Mouse (Mus musculus): ENCODE data around the gene Syne1. TPM values are rescaled to one million over a fixed set of nuclear protein-coding genes. Genes with fewer than 3 reads are reported as not detected.

The Syne1 gene
- total RNA-seq, 2 experiments from 2014 or later: 30.1 to 36.5 TPM

DNA sequence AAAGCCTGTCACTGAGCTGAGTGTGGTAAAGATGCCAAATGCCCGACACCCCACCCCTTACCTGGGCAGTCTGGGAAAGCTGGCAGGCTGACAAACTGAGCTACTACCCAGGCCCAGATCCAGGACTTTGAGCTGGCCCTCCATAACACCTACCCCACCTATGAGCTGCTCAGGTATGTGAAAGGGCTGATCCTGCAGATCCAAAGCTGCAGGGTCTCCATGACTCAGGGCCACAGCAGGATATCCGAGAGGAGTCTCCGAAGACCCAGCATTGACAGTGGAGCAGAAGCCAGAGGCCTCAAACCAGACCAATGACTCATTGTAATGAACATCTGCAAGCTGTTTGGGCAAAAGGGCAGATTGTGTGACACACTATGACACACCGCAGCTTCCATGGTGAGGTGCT lies 369.5 kb downstream of the Syne1 start:
- no peak for ATAC-seq (replicated peaks; ENCODE audit: low FRiP score, low TSS enrichment, poor library complexity, severe bottlenecking)

DNA sequence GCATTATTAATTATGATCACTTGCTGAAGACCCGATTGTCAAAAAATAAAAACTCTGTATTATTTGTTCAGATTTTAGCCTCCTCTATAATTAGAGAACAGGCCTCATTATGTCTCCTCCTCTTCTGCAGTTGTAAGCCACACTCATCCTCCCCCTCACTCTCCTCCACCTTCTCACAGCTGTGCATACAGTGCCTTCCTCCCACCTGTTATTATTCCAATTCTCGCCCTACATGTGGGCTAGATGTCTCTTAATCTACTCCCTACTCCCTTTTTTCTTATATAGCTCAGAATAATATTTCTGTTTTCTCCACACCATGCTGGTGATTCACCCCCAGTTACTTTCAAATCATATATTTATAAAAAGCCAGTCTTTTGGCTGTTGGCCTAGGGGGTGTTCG lies 371.4 kb downstream of the Syne1 start:
- ATAC-seq (replicated peaks; ENCODE audit: low FRiP score, low TSS enrichment, poor library complexity, severe bottlenecking): no peak

DNA sequence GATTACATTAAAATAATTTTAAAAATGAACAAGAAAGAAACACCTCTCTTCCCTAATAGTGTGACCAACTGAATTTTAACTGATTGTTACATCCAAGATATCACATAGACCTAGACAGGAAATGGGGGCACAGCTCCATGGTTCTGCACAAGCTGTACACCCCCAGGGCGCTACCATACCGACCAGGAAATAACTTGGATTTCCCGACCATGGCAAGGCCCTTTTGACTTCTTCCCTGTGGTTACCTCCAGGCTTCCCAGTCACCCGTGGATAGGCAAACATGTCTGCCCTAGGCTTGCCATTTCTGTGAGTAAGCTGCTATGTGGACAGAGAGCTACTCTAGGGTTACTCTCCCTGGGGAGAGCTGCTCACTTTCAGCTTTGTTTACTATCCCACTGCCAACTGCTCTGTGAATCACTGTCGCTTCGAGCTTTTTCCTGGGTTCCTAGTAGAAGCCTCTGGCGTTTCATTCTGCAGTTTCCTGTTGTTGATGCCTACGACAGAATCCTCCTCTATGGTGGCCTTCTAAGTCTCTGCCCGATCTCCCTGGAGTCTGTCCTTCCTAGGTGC lies 373.8 kb downstream of the Syne1 start:
- ATAC-seq (replicated peaks; ENCODE audit: low FRiP score, low TSS enrichment, poor library complexity, severe bottlenecking): no peak

GRCm38 (mm10) chr10:5176371-5176770 lies 374.9 kb downstream of the Syne1 start:
- ATAC-seq (replicated peaks; ENCODE audit: low FRiP score, low TSS enrichment, poor library complexity, severe bottlenecking): 0 out of 2 replicates have a peak, but pooled peaks have one; percentile 22

DNA sequence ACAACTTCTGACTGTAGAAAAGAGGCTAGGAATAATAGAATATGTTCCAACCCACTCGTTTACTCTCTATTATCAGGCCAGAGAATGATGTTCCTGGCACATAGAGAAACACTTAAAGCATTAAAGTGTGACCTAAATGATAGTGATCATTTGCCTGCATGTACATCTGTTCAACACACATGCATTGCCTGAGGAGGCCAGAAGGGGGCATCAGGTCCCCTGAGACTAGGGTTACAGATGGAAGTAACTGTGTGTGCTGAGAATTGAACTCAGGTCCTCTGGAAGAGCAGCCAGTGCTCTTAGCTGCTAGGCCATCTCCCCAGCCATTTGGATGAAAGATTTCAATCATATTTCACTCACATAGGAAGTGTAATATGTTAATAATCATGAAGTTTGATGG lies 380.9 kb downstream of the Syne1 start:
- 0 out of 2 replicates have a peak, but pooled peaks have one; percentile 42 for ATAC-seq (replicated peaks; ENCODE audit: low FRiP score, low TSS enrichment, poor library complexity, severe bottlenecking)

- no peak for ATAC-seq (replicated peaks; ENCODE audit: low FRiP score, low TSS enrichment, poor library complexity, severe bottlenecking)
Observed at GRCm38 (mm10) chr10:5167481-5167880, 383.8 kb downstream of the Syne1 start.

DNA sequence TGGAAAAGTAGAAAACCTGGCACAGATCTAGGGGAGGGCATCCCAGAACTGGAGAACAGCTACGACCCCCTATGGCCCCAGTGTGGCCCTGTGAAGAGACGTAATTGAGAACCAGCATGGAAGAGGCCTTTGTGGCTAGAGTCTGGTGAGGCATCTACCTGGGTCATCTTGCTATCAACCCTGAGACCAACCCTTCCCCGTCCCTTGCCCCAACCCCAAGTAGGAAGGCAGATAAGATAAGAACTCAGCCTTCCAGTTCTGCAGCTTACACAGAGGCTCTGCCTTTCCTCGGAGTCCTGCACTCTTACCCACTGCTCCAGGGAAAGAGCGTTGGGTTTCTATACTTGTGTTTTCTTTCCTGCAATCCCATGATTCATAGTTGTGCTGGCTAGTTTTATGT lies 385.8 kb downstream of the Syne1 start:
- peak; percentile 64 for ATAC-seq (replicated peaks; ENCODE audit: low FRiP score, low TSS enrichment, poor library complexity, severe bottlenecking)

GRCm38 (mm10) chr10:5163770-5164169 lies 387.5 kb downstream of the Syne1 start:
- ATAC-seq (replicated peaks; ENCODE audit: low FRiP score, low TSS enrichment, poor library complexity, severe bottlenecking): no peak

GRCm38 (mm10) chr10:5163286-5163685 lies 388.0 kb downstream of the Syne1 start:
- no peak for ATAC-seq (replicated peaks; ENCODE audit: low FRiP score, low TSS enrichment, poor library complexity, severe bottlenecking)

DNA sequence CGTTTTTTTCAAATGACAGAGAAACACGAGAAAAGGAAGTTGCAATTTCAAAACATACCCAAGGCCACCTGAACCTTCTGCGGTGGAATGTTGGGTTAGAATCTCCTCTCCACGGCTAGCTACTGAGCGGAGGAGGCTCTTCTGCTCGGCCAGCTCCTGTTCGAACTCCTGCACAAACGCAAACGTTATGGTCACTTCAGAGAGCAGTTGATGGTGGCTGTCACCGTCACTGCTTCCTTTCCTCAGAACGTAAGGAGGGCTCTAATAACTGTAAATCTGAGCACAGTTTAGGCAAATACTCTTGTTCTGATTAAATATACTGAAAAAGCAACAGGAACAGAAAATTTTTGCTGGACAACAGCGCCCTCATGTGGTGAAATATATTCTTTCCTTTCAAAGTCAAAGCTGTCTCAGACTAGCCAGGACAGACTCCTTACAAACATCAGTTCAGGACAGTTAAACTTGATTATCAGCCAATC lies 389.8 kb downstream of the Syne1 start:
- peak; percentile 37; the same call in 1 of the 2 replicates for ATAC-seq (replicated peaks; ENCODE audit: low FRiP score, low TSS enrichment, poor library complexity, severe bottlenecking)

DNA sequence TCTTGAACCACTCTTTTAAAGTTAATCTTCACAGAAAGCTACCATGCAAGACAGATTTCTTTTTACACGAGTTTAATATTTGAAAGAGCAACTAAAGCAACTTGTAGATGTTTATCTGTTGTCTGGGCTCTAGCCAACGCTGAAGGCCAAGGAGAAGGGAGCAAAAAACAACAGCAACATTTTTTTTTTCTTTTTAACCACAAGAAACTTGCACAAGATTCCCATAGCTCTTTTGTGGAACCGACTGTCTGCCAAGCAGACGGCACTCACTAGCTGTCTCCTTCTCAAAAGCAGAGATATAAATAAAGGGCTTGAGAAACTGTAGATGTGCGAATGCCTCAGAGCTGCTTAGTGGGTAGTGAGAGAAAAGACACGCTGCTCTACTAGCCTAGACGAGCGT lies 391.6 kb downstream of the Syne1 start:
- ATAC-seq (replicated peaks; ENCODE audit: low FRiP score, low TSS enrichment, poor library complexity, severe bottlenecking): no peak

DNA sequence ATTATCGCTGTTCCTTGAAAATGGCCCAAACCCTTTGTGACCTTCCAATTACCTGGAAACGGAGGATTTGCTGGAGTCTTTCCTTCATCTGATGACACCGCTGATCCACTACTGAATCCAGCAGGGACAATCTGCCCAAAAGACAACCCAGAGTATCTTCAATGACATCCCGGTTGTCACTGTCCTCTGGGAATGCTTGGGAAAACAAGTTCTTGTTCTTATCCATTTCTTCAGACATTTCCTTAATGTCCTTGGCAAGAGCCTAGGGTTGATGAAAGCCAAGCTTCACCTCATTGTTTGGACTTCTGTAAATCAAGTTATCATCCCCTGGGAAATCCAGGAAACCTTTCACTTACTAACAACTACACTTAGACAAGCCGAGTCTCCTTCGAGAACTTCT lies 398.2 kb downstream of the Syne1 start:
- no peak for ATAC-seq (replicated peaks; ENCODE audit: low FRiP score, low TSS enrichment, poor library complexity, severe bottlenecking)

- ATAC-seq (replicated peaks; ENCODE audit: low FRiP score, low TSS enrichment, poor library complexity, severe bottlenecking): no peak
Observed at GRCm38 (mm10) chr10:5141471-5141870, 409.8 kb downstream of the Syne1 start.

GRCm38 (mm10) chr10:5139932-5140264 lies 411.4 kb downstream of the Syne1 start:
- no peak for ATAC-seq (replicated peaks; ENCODE audit: low FRiP score, low TSS enrichment, poor library complexity, severe bottlenecking)

DNA sequence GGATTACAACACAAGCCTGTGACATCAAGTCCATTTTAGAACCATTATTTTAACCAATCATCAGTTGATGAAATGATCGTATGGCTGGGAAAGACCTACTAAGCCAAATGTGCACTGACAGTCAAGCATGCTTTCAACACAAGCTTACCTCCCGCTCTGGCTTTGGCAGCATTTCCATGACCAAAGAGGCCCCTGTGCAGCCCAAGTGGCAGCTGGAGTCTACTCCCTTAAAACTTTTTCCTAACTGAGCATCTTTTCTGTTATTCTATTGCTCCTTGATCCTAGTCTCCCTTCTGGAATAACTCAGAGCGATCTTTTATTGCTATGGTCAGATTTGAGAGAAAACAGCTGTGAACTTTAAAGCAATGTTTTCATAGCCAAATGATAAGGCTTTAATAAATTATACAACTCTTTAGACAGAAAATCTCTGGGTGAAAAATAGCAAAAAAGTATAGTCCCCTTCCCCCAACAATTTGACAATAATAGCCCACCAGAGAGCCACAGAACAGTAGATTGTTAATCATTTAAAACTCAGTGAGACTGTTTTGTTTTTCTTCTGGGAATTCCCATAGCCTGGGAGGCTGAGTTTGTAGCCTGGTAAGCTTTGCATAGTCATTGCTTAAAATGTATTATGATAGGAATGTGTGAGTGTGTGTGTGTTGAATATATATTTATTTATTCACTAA lies 411.9 kb downstream of the Syne1 start:
- no peak for ATAC-seq (replicated peaks; ENCODE audit: low FRiP score, low TSS enrichment, poor library complexity, severe bottlenecking)

DNA sequence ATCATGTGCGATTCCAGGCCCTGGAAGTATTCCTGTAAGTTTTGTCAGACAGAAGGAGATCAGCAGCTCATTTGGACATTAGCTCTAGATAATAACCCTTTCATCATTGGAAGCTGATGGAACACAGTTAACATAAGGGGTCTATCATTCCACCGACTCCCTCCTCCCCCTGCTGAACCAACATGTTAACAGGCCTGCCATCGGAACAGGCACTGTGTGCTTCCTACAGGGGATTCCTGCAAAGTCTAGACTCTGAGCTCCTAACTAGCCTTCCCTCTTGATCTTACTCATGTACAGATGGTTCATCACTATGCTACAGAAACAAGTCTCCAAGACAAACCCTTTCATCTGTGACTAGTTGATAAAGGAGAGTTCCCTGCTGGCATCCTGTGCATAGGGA lies 419.2 kb downstream of the Syne1 start:
- ATAC-seq (replicated peaks; ENCODE audit: low FRiP score, low TSS enrichment, poor library complexity, severe bottlenecking): no peak

GRCm38 (mm10) chr10:5130495-5130894 lies 420.8 kb downstream of the Syne1 start:
- no peak for ATAC-seq (replicated peaks; ENCODE audit: low FRiP score, low TSS enrichment, poor library complexity, severe bottlenecking)

GRCm38 (mm10) chr10:5124757-5125156 lies 426.5 kb downstream of the Syne1 start:
- no peak for ATAC-seq (replicated peaks; ENCODE audit: low FRiP score, low TSS enrichment, poor library complexity, severe bottlenecking)

- no peak for ATAC-seq (replicated peaks; ENCODE audit: low FRiP score, low TSS enrichment, poor library complexity, severe bottlenecking)
Observed at GRCm38 (mm10) chr10:5116720-5117119, 434.6 kb downstream of the Syne1 start.

- ATAC-seq (replicated peaks; ENCODE audit: low FRiP score, low TSS enrichment, poor library complexity, severe bottlenecking): no peak
Observed at GRCm38 (mm10) chr10:5116155-5116554, 435.1 kb downstream of the Syne1 start.

DNA sequence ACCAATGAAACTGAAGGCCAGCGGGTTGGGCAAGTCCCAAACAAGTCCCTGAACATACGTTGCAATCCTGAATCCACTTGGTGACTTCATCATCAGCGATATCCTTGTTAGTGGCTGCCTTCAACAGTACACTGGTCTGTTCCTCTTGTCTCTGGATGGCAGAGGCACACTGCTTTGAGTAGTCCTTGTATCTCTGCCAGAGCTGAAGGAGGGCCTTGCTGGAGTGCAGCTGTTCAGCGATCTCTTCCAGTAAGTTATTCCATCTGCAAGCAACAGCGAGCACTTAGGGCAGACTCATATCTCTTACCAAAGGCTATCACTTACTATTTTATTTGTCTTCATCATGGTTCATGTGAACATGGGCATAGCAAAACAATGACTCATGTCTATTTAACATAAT lies 440.5 kb downstream of the Syne1 start:
- ATAC-seq (replicated peaks; ENCODE audit: low FRiP score, low TSS enrichment, poor library complexity, severe bottlenecking): no peak
